Mouse (Mus musculus): Measurements from ENCODE around the gene Slc26a3. TPM values are rescaled to one million over a fixed set of nuclear protein-coding genes. Genes with fewer than 3 reads are reported as not detected.

Gene Slc26a3
- not detected in 2 replicates for total RNA-seq (2012; rRNA removed)

DNA sequence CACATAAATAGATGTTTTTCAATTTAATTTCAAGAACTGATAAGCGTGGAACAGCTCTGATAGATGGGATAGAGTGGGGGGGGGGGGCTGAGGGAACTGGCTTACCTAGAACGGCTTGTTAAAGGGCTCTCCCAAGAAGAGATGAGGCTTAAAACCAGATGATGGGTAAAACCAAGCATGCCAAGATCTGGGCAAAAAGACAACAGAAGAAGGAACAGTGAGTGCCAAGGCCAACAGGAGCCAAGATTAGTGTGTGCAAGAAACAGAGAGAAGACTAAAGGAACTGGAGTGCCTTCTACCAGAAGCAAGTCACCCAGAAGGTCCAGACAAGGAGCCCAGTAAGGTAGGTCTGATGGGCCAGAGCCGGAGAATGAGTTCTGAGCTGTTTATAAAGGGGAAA, at the start of gene Slc26a3:
TSS of gene Slc26a3 (plus strand) at position 301 of the 400 bp plus-strand sequence.
- Histone ChIP-seq H3K4me3 (ENCODE audit: insufficient read depth in 1 of 2, low read depth in 1 of 2, low read length in 2 of 2, poor library complexity in 1 of 2, severe bottlenecking in 1 of 2) (no peak within 1 kb of the TSS), H3K4me1 (ENCODE audit: control insufficient read depth in 2 of 2, insufficient read depth in 2 of 2, low read length in 2 of 2, poor library complexity in 1 of 2) (no peaks in the 10 kb centered on the region), H3K9me3 (ENCODE audit: control insufficient read depth, insufficient read depth, low read depth, low read length) (no peaks in the 10 kb centered on the region), H3K27ac (ENCODE audit: insufficient read depth, low read depth, low read length, poor library complexity, severe bottlenecking) (no peak within 1 kb of the TSS), H3K36me3 (ENCODE audit: control insufficient read depth, insufficient read depth, low read length, poor library complexity, severe bottlenecking) (no peaks in the 10 kb centered on the region), H3K9ac (ENCODE audit: insufficient read depth, low read depth, low read length, poor library complexity, severe bottlenecking) (no peak within 1 kb of the TSS)
- in situ Hi-C loops (cut with MboI; ENCODE audit: low sequenced_read_pairs in 2 of 2, unreplicated experiment in 2 of 2), result no loop called here
- TF ChIP-seq CHD2 (IDR thresholded peaks at IDR 0.05; ENCODE audit: low read depth, low read length), result no peak
- TF ChIP-seq ZNF384 (IDR thresholded peaks at IDR 0.05; ENCODE audit: low read depth, low read length), result no peak
- TF ChIP-seq MAFK (IDR thresholded peaks at IDR 0.05; ENCODE audit: insufficient read depth, low read depth, low read length), result no peak
- no peak for TF ChIP-seq HCFC1 (IDR thresholded peaks at IDR 0.05; ENCODE audit: borderline replicate concordance, insufficient read depth, low read length)
- TF ChIP-seq ZC3H11A (IDR thresholded peaks at IDR 0.05; ENCODE audit: borderline replicate concordance, low read depth, low read length), result no peak
- no peak for DNase-seq (ENCODE audit: low read depth, low spot score)

DNA sequence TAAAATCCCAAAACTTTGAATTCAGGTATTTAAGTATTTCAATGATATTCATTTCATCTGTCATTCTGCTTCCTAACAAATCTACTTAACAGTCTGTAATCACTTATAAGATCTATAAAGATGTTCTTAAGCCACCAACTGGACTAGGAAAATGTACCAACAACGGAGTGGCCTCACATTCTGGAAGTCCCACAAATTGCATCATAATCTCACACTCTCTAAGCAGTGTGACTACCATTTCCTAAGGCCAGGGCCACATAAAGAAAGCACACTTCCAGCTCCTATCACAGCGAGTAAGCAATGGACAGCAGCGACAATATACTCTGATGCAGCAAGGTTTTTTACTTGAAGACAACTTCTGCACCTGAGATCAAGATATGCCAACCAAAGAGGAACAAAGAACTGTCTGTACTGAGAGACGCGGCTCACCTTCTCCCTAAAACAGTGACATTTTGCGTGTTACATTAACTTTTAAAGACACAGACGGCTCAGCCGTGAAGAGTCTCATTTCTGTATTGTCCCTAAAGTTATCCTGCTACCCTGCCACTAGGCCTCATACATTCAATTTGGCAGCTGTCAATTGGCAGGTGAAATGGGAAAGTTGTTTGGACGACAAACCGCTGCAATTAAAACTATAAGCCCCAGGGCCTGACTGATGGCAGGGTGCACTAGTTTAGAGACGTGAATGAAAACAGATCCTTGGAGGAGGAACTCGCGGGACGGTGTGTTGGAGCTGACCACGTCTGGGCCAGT, 40.3 kb upstream of the Slc26a3 start:
- in situ Hi-C loops (cut with MboI; ENCODE audit: low sequenced_read_pairs in 2 of 2, unreplicated experiment in 2 of 2), result no loop called here

DNA sequence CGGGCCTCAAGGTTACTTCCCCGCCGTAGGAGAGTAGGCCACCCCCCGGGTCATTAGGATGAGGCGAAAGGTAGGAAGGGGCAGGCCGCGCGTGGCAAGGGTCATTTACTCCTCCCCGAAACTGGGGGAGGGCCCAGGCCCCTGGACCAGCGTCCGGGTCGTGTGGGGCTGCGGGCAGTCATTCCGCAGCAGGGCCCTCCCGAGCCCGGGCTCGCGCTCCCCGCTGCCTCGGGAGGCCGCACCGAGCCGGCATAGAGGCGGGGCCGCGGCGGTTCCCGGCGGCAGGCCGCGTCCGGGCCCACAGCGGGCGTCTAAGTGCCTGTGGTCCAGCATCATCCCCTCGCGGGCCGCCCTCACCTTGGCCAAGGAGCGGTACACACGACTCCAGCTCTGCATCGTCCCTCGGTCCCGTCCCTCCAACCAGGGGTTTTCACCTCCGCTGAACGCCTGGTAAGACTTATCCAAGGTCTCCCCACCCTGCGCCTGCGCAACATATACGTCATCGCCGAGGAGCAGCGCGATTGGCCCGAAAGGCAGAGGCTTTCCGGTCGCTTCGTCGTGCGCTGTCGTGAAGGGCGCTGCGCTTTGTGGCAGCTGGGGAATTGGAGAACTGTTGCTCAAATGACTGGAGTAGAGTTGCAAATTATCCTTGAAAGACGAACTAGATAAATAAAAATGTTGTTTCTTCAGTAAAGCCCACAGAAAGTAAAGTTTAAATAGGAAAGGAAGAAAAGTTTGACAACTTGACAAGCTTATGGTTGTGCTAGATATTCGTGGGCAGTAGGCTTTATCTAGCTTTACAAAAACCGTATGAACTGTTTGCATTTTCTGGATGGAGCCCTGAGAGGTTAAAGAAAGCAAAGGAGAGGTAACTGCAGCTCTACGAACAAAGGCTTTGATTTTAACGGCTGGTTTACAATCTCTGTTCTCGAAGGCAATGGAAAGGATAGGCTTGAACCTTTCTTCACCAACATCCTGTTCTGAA, 39.4 kb upstream of the Slc26a3 start, which contains the start of gene Dld:
TSS of gene Dld (minus strand) at position 510 of the 985 bp plus-strand sequence.
- H3K9ac ChIP-seq (ENCODE audit: insufficient read depth, low read depth, low read length, poor library complexity, severe bottlenecking), result peak within 1 kb of the TSS; percentile 86
- H3K9me3 ChIP-seq (ENCODE audit: control insufficient read depth, insufficient read depth, low read depth, low read length), result no peaks in the 10 kb centered on the region
- in situ Hi-C loops (cut with MboI; ENCODE audit: low sequenced_read_pairs in 2 of 2, unreplicated experiment in 2 of 2), result no loop called here
- 0 out of 4 replicates have a peak, but pooled peaks cover 0 to 2% of the 10 kb centered on the region in 2 experiments for H3K4me1 ChIP-seq (ENCODE audit: control insufficient read depth in 2 of 2, insufficient read depth in 2 of 2, low read length in 2 of 2, poor library complexity in 1 of 2)
- no peaks in the 10 kb centered on the region for H3K36me3 ChIP-seq (ENCODE audit: control insufficient read depth, insufficient read depth, low read length, poor library complexity, severe bottlenecking)
- H3K4me3 ChIP-seq (ENCODE audit: insufficient read depth in 1 of 2, low read depth in 1 of 2, low read length in 2 of 2, poor library complexity in 1 of 2, severe bottlenecking in 1 of 2), result peak within 1 kb of the TSS; percentile 74 to 91
- TF ChIP-seq HCFC1 (IDR thresholded peaks at IDR 0.05; ENCODE audit: borderline replicate concordance, insufficient read depth, low read length) (no peak), ZNF384 (IDR thresholded peaks at IDR 0.05; ENCODE audit: low read depth, low read length) (no peak), ZC3H11A (IDR thresholded peaks at IDR 0.05; ENCODE audit: borderline replicate concordance, low read depth, low read length) (no peak)
- no peak within 1 kb of the TSS; the same call in 1 of the 2 replicates for H3K27ac ChIP-seq (ENCODE audit: insufficient read depth, low read depth, low read length, poor library complexity, severe bottlenecking)
- peak; percentile 89 for DNase-seq (ENCODE audit: low read depth, low spot score)

More for the DNA sequence above, 40.3 kb upstream of the Slc26a3 start:
- H3K4me1 ChIP-seq (ENCODE audit: control insufficient read depth in 2 of 2, insufficient read depth in 2 of 2, low read length in 2 of 2, poor library complexity in 1 of 2), result 0 out of 4 replicates have a peak, but pooled peaks cover 0 to 2% of the 10 kb centered on the region in 2 experiments
- H3K9ac ChIP-seq (ENCODE audit: insufficient read depth, low read depth, low read length, poor library complexity, severe bottlenecking), result peak overlapping the region; percentile 86
- no peaks in the 10 kb centered on the region for H3K36me3 ChIP-seq (ENCODE audit: control insufficient read depth, insufficient read depth, low read length, poor library complexity, severe bottlenecking)
- TF ChIP-seq ZC3H11A (IDR thresholded peaks at IDR 0.05; ENCODE audit: borderline replicate concordance, low read depth, low read length) (no peak), HCFC1 (IDR thresholded peaks at IDR 0.05; ENCODE audit: borderline replicate concordance, insufficient read depth, low read length) (no peak), MAFK (IDR thresholded peaks at IDR 0.05; ENCODE audit: insufficient read depth, low read depth, low read length) (no peak), CHD2 (IDR thresholded peaks at IDR 0.05; ENCODE audit: low read depth, low read length) (no peak), ZNF384 (IDR thresholded peaks at IDR 0.05; ENCODE audit: low read depth, low read length) (no peak)
- no peak overlapping the region for H3K27ac ChIP-seq (ENCODE audit: insufficient read depth, low read depth, low read length, poor library complexity, severe bottlenecking)
- H3K4me3 ChIP-seq (ENCODE audit: insufficient read depth in 1 of 2, low read depth in 1 of 2, low read length in 2 of 2, poor library complexity in 1 of 2, severe bottlenecking in 1 of 2), result peak overlapping the region; percentile 74 to 91
- DNase-seq (ENCODE audit: low read depth, low spot score), result no peak
- H3K9me3 ChIP-seq (ENCODE audit: control insufficient read depth, insufficient read depth, low read depth, low read length), result no peaks in the 10 kb centered on the region

DNA sequence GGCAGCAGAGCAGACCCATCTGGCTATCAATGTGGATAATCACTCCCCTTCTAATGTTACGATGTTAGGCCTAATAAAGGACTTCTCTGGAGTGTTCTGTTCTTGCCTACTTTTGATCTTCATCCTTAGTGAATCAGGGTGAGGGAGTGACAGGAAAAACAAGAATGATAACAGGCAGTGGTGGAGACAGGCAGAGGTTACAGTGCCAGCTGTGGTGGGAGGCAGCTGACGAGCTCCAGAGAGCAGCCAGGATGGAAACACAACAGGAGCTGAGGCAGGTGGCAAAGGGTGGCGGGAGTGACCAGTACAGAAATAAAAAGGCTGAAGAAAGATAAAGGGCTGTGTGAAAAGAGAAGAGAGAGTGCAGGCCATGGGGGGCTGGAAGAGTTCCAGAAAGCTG, 24.2 kb upstream of the Slc26a3 start:
- no peak overlapping the region for H3K4me3 ChIP-seq (ENCODE audit: insufficient read depth in 1 of 2, low read depth in 1 of 2, low read length in 2 of 2, poor library complexity in 1 of 2, severe bottlenecking in 1 of 2)
- TF ChIP-seq HCFC1 (IDR thresholded peaks at IDR 0.05; ENCODE audit: borderline replicate concordance, insufficient read depth, low read length) (no peak), ZC3H11A (IDR thresholded peaks at IDR 0.05; ENCODE audit: borderline replicate concordance, low read depth, low read length) (no peak), ZNF384 (IDR thresholded peaks at IDR 0.05; ENCODE audit: low read depth, low read length) (no peak), CHD2 (IDR thresholded peaks at IDR 0.05; ENCODE audit: low read depth, low read length) (no peak), MAFK (IDR thresholded peaks at IDR 0.05; ENCODE audit: insufficient read depth, low read depth, low read length) (no peak)
- no peaks in the 10 kb centered on the region for H3K4me1 ChIP-seq (ENCODE audit: control insufficient read depth in 2 of 2, insufficient read depth in 2 of 2, low read length in 2 of 2, poor library complexity in 1 of 2)
- H3K9me3 ChIP-seq (ENCODE audit: control insufficient read depth, insufficient read depth, low read depth, low read length), result peaks cover 5% of the 10 kb centered on the region; the same call in 1 of the 2 replicates
- no peak overlapping the region for H3K27ac ChIP-seq (ENCODE audit: insufficient read depth, low read depth, low read length, poor library complexity, severe bottlenecking)
- H3K36me3 ChIP-seq (ENCODE audit: control insufficient read depth, insufficient read depth, low read length, poor library complexity, severe bottlenecking), result no peaks in the 10 kb centered on the region
- DNase-seq (ENCODE audit: low read depth, low spot score), result no peak
- no peak overlapping the region for H3K9ac ChIP-seq (ENCODE audit: insufficient read depth, low read depth, low read length, poor library complexity, severe bottlenecking)
- in situ Hi-C loops (cut with MboI; ENCODE audit: low sequenced_read_pairs in 2 of 2, unreplicated experiment in 2 of 2), result no loop called here

Data from ES-E14 (cell line).